Mouse (Mus musculus): ENCODE results near the gene Cep170.

The Cep170 gene

DNA sequence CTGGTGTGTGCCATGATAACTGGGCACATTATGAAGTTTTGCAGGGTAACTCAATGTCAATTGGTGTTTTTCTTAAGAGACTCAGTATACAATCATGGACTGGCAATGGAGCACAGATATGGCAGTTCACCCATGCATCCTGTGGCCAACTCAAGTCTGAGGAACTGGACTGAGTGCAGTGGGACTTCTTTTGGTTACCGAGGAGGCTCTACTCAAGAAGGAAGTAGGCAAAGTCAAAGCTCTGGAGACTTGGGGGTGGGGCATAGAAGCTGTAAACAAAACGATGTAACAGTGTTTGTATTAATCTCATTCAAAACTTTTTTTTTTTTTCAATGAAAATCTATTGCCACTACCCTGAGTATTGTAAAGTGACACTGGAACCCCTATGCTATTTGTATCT is 83.3 kb downstream of the Cep170 start:
- DNase-seq = no peak

DNA sequence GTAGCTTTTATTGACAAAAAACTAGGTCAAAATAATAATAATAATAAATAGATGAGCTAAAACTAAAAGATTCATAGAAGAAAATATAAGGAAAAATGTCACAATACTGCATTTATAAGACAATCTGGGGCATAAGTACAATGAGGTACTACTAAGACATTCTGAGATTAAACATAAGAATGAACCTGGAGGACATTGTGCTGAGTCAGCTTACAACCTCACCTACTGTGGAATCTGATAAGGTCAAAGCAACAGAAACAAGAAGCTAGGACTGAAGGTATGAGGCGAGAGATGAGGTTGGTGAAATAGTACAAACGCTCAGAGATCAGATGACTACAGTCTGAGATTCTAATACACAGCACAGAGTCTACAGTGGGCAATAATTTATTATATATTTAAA is 86.5 kb downstream of the Cep170 start:
- DNase-seq = no peak

DNA sequence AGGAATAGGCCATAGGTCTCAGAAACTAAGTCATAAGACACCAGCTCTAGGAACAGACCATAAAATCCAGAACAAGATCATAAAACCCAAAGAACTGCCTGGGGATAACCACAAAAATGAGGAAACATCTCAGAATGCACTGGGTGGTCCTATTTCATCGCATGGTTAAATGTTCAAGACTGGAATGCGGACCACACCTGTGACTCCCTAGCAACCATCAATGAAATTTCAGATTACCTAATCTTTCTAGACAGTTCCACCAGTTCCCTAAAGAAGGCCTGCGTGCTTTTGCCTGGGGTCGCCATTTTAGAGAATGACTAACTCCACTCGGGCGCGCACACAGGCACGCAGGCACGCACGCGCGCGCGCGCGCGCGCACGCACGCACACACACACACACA is 89.1 kb downstream of the Cep170 start:
- no peak for DNase-seq

DNA sequence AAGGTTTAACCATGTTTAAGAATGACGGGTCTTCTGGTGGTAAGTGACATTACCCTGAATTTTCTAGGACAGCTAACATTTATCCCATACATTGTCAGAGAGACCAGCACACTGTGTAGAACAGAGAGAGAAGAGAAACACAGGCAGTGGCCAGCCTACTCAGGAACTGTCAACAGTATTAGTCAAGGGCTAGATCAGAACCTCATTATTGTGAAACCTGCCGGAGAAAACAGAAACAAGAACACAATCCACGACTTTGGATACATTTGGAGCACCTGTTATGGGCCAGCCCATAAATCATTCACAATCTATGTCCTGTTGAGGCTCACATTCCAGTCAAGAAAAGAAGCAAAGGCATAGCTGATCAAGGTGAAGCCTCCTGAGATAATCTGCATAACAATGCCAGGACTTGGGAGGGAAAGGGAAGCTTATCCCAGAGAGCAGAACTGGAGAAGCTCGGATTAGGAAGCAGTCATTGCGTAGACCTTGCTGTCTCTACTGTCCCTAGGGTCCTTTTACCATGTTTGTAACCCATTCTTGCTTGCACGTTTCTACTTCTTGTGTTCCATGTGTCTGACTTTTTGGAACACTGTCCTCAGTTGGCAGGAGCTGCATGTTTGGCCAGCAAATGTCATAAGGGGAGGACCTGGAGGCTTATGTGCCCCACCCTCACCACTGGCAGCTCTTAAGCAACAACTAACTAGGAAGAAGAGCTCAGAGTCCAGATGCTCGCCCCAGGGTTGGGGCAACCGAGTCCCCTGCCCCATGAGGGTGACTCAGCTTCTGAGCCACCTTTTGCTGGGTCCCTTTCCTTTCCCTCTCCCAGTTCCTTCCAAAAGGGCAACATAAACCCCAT is 89.8 kb downstream of the Cep170 start:
- no peak for DNase-seq

DNA sequence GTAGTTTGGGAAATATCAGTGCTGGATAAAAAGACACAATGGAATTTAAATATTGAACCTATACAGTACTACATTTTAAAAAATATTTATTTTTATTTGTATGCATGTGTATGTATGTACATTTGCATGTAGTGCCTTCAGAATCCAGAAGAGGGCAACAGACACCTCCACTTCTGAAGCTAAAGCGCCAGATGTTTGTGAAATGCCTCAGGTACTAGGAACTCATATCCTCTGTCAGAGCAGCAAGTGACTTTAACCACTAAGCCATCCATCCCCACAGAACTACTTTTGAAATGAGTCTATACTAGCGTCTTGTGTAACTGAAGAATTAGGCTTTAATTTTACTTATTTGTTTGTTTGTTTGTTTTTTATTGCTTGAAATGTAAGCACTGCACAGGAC is 101.4 kb downstream of the Cep170 start:
- no peak for DNase-seq

DNA sequence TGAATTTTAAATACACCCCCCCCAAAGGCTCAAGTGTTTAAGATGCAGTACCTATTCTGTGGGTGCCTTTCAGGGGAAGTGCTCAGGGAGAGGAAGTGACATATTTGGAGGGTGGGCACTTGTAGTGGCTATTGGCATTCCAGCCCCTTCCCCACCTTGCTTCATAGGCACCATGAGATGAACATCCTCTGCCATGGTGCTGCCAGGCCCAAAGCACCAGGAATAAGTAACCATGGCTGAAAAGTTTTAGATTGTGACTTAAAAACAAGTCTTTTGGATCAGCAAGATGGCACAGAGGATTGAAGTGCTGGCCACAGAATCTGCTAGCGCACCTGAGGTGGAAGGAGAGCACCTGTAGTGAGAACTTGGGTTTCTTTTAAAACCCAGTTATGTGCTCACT is 113.6 kb downstream of the Cep170 start:
- DNase-seq = no peak

DNA sequence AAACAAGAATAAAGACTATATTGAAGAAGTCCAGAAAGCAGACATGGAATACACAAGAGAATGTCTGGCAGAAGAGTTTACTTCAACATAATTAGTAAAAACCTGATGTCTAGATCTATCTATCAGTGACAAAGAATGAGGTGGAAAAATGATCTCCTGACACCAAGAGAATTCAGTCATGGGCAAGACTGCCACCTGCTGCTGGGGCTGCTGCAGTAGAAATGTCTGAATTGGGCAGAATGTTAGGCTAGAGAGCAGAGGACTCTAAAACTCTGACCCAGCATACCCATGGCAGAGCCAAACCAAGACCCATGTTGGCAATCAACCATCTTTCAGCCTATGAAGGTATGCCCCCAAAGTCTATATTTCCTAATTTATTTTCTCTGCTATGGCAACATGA is 114.1 kb downstream of the Cep170 start:
- DNase-seq = peak; percentile 27

DNA sequence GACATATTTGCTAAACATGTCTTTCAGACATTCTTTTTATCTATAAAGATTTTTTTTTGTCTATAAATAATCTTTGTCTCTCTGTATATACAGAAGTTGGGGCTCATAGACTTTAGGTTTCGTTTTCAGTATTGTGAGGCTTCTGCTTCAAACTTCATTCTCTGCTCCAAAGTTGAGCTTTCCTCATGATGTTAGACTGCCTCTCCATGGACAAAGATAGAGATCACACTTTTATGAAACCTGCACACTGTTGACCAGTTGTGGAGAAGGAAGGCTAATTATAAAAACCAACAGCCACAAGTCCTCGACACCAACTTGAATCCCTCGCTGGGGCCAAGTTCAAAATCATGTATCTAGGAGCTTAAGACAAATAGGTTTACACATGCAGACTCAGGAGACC is 115.2 kb downstream of the Cep170 start:
- DNase-seq = no peak

DNA sequence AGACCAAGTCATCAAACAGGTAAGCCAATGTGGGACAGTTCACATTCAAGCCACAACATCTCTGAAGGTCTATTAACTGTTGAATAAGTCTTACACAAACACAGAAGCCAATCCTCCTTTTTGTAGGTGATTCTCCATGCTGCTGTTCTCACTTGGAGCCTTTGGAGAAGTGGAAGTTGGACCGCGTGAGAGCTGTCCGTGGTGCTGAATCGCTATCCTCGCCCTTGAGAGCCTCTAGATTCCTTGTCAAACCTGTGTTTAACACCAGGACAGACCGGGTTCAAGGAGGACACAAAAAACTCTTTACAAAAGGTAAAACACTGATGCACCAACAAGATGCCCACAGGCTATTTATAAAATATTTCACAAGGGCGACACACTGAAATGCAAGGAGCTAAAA is 116.8 kb downstream of the Cep170 start:
- no peak for DNase-seq

DNA sequence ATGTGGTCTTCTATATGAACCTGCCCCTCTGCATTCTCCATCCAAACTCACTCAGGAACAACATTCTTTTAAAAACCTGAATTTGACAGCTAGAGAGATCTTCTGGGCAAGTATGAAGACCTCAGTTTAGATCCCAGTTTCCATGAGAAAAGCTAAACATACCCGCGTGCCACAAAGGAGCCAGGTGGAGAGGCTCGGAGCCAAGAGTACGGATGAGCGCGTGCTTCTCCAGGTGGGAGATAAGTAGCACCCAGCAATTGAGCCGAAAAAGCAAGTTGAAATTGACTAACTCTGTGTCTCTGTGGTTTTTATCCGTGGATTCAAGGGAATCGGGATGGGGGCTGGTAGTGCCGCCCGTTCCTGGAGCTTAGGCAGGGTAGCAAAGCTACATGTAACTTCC is 122.8 kb downstream of the Cep170 start:
- no peak for DNase-seq

DNA sequence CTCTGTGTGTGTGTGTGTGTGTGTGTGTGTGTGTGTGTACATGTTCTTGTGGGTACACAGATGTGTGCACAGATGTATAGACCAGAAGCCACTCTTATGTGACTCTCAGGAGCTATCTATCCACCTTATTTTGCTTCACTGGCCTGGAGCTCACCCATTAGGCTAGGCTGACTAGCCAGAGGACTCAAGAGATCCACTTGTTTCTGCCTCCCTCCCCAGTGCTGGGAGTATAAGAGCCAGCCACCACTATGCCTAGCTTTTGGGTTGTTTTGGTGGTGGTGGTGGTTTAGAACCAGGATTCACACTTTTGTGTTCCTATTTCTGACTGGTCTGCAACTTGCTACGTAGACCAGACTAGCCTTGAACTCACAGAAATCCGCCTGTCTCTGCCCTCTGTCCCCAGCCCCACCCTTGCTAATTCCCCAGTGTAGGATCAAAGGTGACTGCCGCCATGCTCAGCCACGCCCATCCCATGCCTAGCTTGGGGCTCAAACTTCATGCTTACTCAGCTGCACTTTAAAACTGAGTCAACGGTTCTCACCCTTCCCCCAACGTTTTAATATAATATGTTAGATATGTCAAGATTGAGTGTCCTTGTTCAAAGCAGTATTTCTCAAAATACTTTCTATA is 125.5 kb downstream of the Cep170 start:
- DNase-seq = no peak
